Comparison of ENCODE assay signal across 27 mouse cellular contexts in genomic region chr16:6997109-6997508, GRCm38 (mm10).
DNase-seq lines count a peak whose midpoint lies in the region; ATAC-seq lines count a peak whose summit lies in the region.
"Had no signal": no experiment of that assay in that cellular context is flagged by ENCODE, and none has a peak within 500 bp of the region (broad histone marks: within the 10 kb centered on the region; RNA-seq: fewer than 3 reads in every experiment).

No protein-coding gene starts in this region.

- no peaks in the 10 kb centered on the region for H3K9me3 ChIP-seq in kidney, embryonic 14.5 days (ENCODE audit: control insufficient read depth, low read length)
- H3K9me3 ChIP-seq in kidney, embryonic 16.5 days (ENCODE audit: low read length): no peaks in the 10 kb centered on the region
- H3K9me3 ChIP-seq: embryonic facial prominence, embryonic 13.5 days; embryonic facial prominence, embryonic 15.5 days; forebrain, embryonic 10.5 days; forebrain, embryonic 12.5 days had no signal

- DNase-seq in kidney, adult 8-10 months: no peak
- DNase-seq in kidney, adult 18-20 months: no peak
- DNase-seq in retina, postnatal 1 day: peak; percentile 12
- DNase-seq in retina, embryonic 14.5 days (ENCODE audit: low spot score): no peak
- DNase-seq: adrenal gland, adult 2 months; adrenal gland, postnatal 10 days; adrenal gland, postnatal 25 days; B cell, adult 2 months; cerebellum, adult 11 months; cerebellum, adult 18-20 months; cerebellum, adult 8-10 months; cerebellum, adult 9-11 months; cerebellum, postnatal 14 days; cerebellum, postnatal 36 days; embryo, embryonic 11 days had no signal

- no peaks in the 10 kb centered on the region for H3K27me3 ChIP-seq in kidney, embryonic 14.5 days (ENCODE audit: control insufficient read depth, insufficient read depth, low read length)
- H3K27me3 ChIP-seq in kidney, embryonic 16.5 days (ENCODE audit: insufficient read depth, low read length): no peaks in the 10 kb centered on the region
- H3K27me3 ChIP-seq: CH12.LX; embryonic facial prominence, embryonic 13.5 days; embryonic facial prominence, embryonic 15.5 days; forebrain, embryonic 12.5 days had no signal

- no peaks in the 10 kb centered on the region for H3K36me3 ChIP-seq in kidney, embryonic 14.5 days (ENCODE audit: control insufficient read depth, insufficient read depth, low read length)
- no peaks in the 10 kb centered on the region for H3K36me3 ChIP-seq in kidney, embryonic 16.5 days (ENCODE audit: insufficient read depth, low read length)
- H3K36me3 ChIP-seq: embryonic facial prominence, embryonic 13.5 days; embryonic facial prominence, embryonic 15.5 days; forebrain, embryonic 10.5 days; forebrain, embryonic 12.5 days; G1E had no signal

- no peaks in the 10 kb centered on the region; the same call in 1 of the 2 replicates for H3K4me1 ChIP-seq in kidney, embryonic 14.5 days (ENCODE audit: control insufficient read depth, insufficient read depth, low read length)
- H3K4me1 ChIP-seq in kidney, embryonic 16.5 days (ENCODE audit: insufficient read depth, low read length): no peaks in the 10 kb centered on the region
- H3K4me1 ChIP-seq: embryonic facial prominence, embryonic 13.5 days; embryonic facial prominence, embryonic 15.5 days; forebrain, embryonic 10.5 days; forebrain, embryonic 12.5 days had no signal

- ATAC-seq in kidney, embryonic 14.5 days (ENCODE audit: low FRiP score, low TSS enrichment): 0 out of 2 replicates have a peak, but pooled peaks have one; percentile 52
- peak; percentile 59; the same call in 1 of the 2 replicates for ATAC-seq in kidney, embryonic 16.5 days (ENCODE audit: low FRiP score, low TSS enrichment)
- ATAC-seq: CD4-positive, CD25-positive, alpha-beta regulatory T cell, adult 4 months; forebrain, embryonic 14.5 days; forebrain, embryonic 16.5 days had no signal

- peak overlapping the region; percentile 17; the same call in 1 of the 2 replicates for H3K27ac ChIP-seq in kidney, embryonic 14.5 days (ENCODE audit: low read depth, low read length)
- no peak overlapping the region for H3K27ac ChIP-seq in kidney, embryonic 16.5 days (ENCODE audit: low read length)
- H3K27ac ChIP-seq: embryonic facial prominence, embryonic 13.5 days; embryonic facial prominence, embryonic 15.5 days; forebrain, embryonic 10.5 days; forebrain, embryonic 12.5 days had no signal

- no peak overlapping the region for H3K4me3 ChIP-seq in kidney, embryonic 14.5 days (ENCODE audit: low read length)
- H3K4me3 ChIP-seq in kidney, embryonic 16.5 days (ENCODE audit: low read length): no peak overlapping the region
- H3K4me3 ChIP-seq: embryonic facial prominence, embryonic 13.5 days; embryonic facial prominence, embryonic 15.5 days; erythroblast, embryonic 14.5 days; forebrain, embryonic 10.5 days; forebrain, embryonic 12.5 days had no signal

- no peak overlapping the region for H3K4me2 ChIP-seq in kidney, embryonic 14.5 days (replicated peaks; ENCODE audit: low read depth, low read length)
- H3K4me2 ChIP-seq in kidney, embryonic 16.5 days (replicated peaks; ENCODE audit: low read depth, low read length): no peak overlapping the region
- H3K4me2 ChIP-seq: embryonic facial prominence, embryonic 13.5 days; embryonic facial prominence, embryonic 15.5 days; forebrain, embryonic 12.5 days had no signal

- no peak overlapping the region for H3K9ac ChIP-seq in kidney, embryonic 14.5 days (ENCODE audit: low read depth, low read length)
- H3K9ac ChIP-seq in kidney, embryonic 16.5 days (replicated peaks; ENCODE audit: low read length): no peak overlapping the region
- H3K9ac ChIP-seq: embryonic facial prominence, embryonic 13.5 days; embryonic facial prominence, embryonic 15.5 days; forebrain, embryonic 12.5 days had no signal

- WGBS in kidney, embryonic 14.5 days: 24% methylated on average over 4 of the region's 4 CpGs
- WGBS in kidney, embryonic 16.5 days: 10% methylated on average over 4 of the region's 4 CpGs
